Mouse (Mus musculus): ENCODE measurements at regions not wholly inside any gene's neighbourhood (a gene's known extent, or its start where the extent isn't known, plus 50 kb on each side); places are given as distances from the start of the nearest gene placed in this dataset.

GRCm38 (mm10) chr7:51434865-51435264, 76.0 kb upstream of the Ano5 start:
- Histone ChIP-seq H3K36me3 (ENCODE audit: control insufficient read depth in 1 of 2, insufficient read depth in 2 of 2, low read length in 2 of 2) (no peaks in the 10 kb centered on the region), H3K9me3 (replicated peaks; ENCODE audit: insufficient read depth, low read length) (no peaks in the 10 kb centered on the region), H3K27ac (ENCODE audit: control insufficient read depth, low read depth, low read length) (no peak overlapping the region), H3K4me3 (ENCODE audit: control insufficient read depth in 1 of 2, insufficient read depth in 1 of 2, low read depth in 2 of 2, low read length in 2 of 2) (no peak overlapping the region), H3K79me2 (ENCODE audit: control insufficient read depth, insufficient read depth, low read length, poor library complexity) (no peaks in the 10 kb centered on the region), H3K27me3 (ENCODE audit: control insufficient read depth in 1 of 2, insufficient read depth in 2 of 2, low read length in 2 of 2) (no peaks in the 10 kb centered on the region), H3K4me1 (ENCODE audit: control insufficient read depth in 1 of 2, insufficient read depth in 2 of 2, low read length in 2 of 2) (no peaks in the 10 kb centered on the region), H3K9ac (ENCODE audit: control insufficient read depth, low read depth, low read length, poor library complexity, severe bottlenecking) (no peak overlapping the region)
- TF ChIP-seq TCF12 (IDR thresholded peaks at IDR 0.05; ENCODE audit: low read depth, low read length) (no peak), CTCF (IDR thresholded peaks at IDR 0.05 in 2 of 3, conservative IDR thresholded peaks at IDR 0.05 in 1 of 3; ENCODE audit: control insufficient read depth in 1 of 3, insufficient read depth in 1 of 3, low read depth in 2 of 3, low read length in 3 of 3, poor library complexity in 1 of 3, severe bottlenecking in 1 of 3) (peak in 2 of 3 experiments; percentile 21 to 65; a peak in 2 of 6 replicates), SMC3 (IDR thresholded peaks at IDR 0.05; ENCODE audit: low read depth, low read length) (peak; percentile 61), RAD21 (IDR thresholded peaks at IDR 0.05; ENCODE audit: low read depth, low read length) (peak; percentile 69), ZC3H11A (IDR thresholded peaks at IDR 0.05; ENCODE audit: low read depth, low read length) (peak; percentile 39), EP300 (IDR thresholded peaks at IDR 0.05; ENCODE audit: low read depth in 1 of 2, low read length in 2 of 2) (no peak)
- peak; percentile 37 for DNase-seq (ENCODE audit: low read depth, low spot score)

- Histone ChIP-seq H3K9ac (ENCODE audit: control insufficient read depth, low read depth, low read length, poor library complexity, severe bottlenecking) (no peak overlapping the region), H3K36me3 (ENCODE audit: control insufficient read depth in 1 of 2, insufficient read depth in 2 of 2, low read length in 2 of 2) (no peaks in the 10 kb centered on the region), H3K79me2 (ENCODE audit: control insufficient read depth, insufficient read depth, low read length, poor library complexity) (no peaks in the 10 kb centered on the region), H3K4me1 (ENCODE audit: control insufficient read depth in 1 of 2, insufficient read depth in 2 of 2, low read length in 2 of 2) (no peaks in the 10 kb centered on the region), H3K27ac (ENCODE audit: control insufficient read depth, low read depth, low read length) (no peak overlapping the region), H3K27me3 (ENCODE audit: control insufficient read depth in 1 of 2, insufficient read depth in 2 of 2, low read length in 2 of 2) (no peaks in the 10 kb centered on the region), H3K4me3 (ENCODE audit: control insufficient read depth in 1 of 2, insufficient read depth in 1 of 2, low read depth in 2 of 2, low read length in 2 of 2) (no peak overlapping the region), H3K9me3 (replicated peaks; ENCODE audit: insufficient read depth, low read length) (no peaks in the 10 kb centered on the region)
- no peak for TF ChIP-seq BHLHE40 (IDR thresholded peaks at IDR 0.05; ENCODE audit: borderline replicate concordance, low read depth, low read length)
- no peak for TF ChIP-seq TCF12 (IDR thresholded peaks at IDR 0.05; ENCODE audit: low read depth, low read length)
- TF ChIP-seq POLR2AphosphoS5 (IDR thresholded peaks at IDR 0.05; ENCODE audit: borderline replicate concordance, low read depth, low read length): no peak
- TF ChIP-seq ZC3H11A (IDR thresholded peaks at IDR 0.05; ENCODE audit: low read depth, low read length): no peak
- DNase-seq (ENCODE audit: low read depth, low spot score): no peak
Observed at GRCm38 (mm10) chr7:51454989-51455692, 55.7 kb upstream of the Ano5 start.

- TF ChIP-seq CTCF (IDR thresholded peaks at IDR 0.05 in 2 of 3, conservative IDR thresholded peaks at IDR 0.05 in 1 of 3; ENCODE audit: control insufficient read depth in 1 of 3, insufficient read depth in 1 of 3, low read depth in 2 of 3, low read length in 3 of 3, poor library complexity in 1 of 3, severe bottlenecking in 1 of 3): peak in 2 of 3 experiments; percentile 18 to 22; a peak in 3 of 6 replicates
- no peak for TF ChIP-seq EP300 (IDR thresholded peaks at IDR 0.05; ENCODE audit: low read depth in 1 of 2, low read length in 2 of 2)
- TF ChIP-seq SMC3 (IDR thresholded peaks at IDR 0.05; ENCODE audit: low read depth, low read length): peak; percentile 21; the same call in 1 of the 2 replicates
- DNase-seq (ENCODE audit: low read depth, low spot score): peak; percentile 8
Observed at GRCm38 (mm10) chr7:51458757-51459156, 52.1 kb upstream of the Ano5 start.

More at GRCm38 (mm10) chr7:51458757-51459156, 52.1 kb upstream of the Ano5 start:
- Histone ChIP-seq H3K9me3 (replicated peaks; ENCODE audit: insufficient read depth, low read length) (no peaks in the 10 kb centered on the region), H3K4me3 (ENCODE audit: control insufficient read depth in 1 of 2, insufficient read depth in 1 of 2, low read depth in 2 of 2, low read length in 2 of 2) (no peak overlapping the region), H3K4me1 (ENCODE audit: control insufficient read depth in 1 of 2, insufficient read depth in 2 of 2, low read length in 2 of 2) (no peaks in the 10 kb centered on the region), H3K79me2 (ENCODE audit: control insufficient read depth, insufficient read depth, low read length, poor library complexity) (no peaks in the 10 kb centered on the region), H3K27me3 (ENCODE audit: control insufficient read depth in 1 of 2, insufficient read depth in 2 of 2, low read length in 2 of 2) (no peaks in the 10 kb centered on the region), H3K36me3 (ENCODE audit: control insufficient read depth in 1 of 2, insufficient read depth in 2 of 2, low read length in 2 of 2) (no peaks in the 10 kb centered on the region), H3K9ac (ENCODE audit: control insufficient read depth, low read depth, low read length, poor library complexity, severe bottlenecking) (no peak overlapping the region), H3K27ac (ENCODE audit: control insufficient read depth, low read depth, low read length) (no peak overlapping the region)

Measured in MEL (cell line).